Mouse (Mus musculus) lung, postnatal 10 days (tissue): Measurements from ENCODE around the gene Grn.

Experiments used
- DNase-seq: peaks from one replicate; pipeline ENCODE4 v3.0.0; 2021

The Grn gene

DNA sequence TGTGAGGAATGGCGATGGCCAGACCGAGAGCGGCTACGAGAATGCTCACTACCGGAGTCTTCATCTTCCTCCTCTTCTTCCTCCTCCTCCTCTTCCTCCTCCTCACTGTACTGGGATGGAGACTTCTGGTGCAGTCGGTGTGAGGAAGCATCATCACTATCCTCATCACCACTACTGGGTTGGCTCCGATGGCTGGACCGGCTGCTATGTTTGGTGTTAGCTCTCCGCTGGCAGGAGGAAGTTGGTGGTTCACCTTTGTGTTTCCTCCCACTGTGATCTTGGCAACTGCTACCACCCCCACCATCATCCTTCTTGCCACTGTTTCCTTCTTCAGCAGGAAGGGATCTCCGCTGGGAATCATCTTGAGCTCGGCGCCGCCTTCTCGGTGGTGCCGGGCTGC is 50.0 kb downstream of the Grn start:
- no peak for DNase-seq

- no peak for DNase-seq
Measured at GRCm38 (mm10) chr11:102480897-102481296, 50.8 kb downstream of the Grn start.

DNA sequence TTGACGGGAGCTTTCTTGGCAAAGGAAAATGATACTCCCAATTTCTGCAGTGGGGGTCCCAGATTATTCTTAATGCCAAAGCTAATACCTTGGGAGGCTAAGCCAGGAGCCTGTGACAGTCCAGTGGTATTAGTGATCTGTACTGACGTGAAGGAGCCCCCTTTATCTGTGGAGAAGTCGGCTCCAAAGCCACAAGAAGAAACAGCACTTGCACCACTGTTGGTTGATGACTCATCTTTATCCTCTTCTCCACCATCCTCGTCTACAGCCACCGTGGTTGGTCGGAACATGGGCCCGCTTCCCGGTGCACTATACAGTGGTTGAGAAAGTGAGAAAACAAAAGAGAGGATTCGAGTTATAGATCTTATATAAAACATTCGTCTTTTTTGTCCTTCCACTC is 51.7 kb downstream of the Grn start:
- no peak for DNase-seq
